Mouse (Mus musculus) 416B (cell line): ENCODE results near the gene Vmn1r27.
A peak's percentile ranks its signal among the peaks of the same experiment; 100 is the strongest.

Experiments
- DNase-seq: peaks from one replicate; pipeline ENCODE4 v3.0.0; 2011; ENCODE audit warnings: low read depth

Vmn1r27 gene

DNA sequence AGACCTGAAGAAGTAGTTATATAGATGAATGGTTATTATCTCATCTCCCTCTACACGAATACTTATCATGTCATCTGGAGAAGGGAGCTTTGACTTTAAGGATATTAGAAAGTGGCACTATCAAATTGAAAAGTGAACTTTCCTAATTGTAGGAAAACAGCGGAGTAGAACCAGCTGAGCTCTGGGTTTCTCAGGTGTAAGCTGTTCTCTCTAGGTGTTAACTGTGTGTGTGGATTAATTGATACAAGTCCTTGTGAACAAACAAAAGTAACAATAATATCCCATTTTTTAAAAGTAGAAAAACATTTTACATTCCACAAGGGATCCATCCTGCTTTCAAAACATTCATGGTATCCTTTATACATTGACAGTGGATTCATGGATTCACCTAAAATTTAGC is at the start of gene Vmn1r27:
TSS of gene Vmn1r27 (minus strand) at position 101 of the 400 bp plus-strand sequence.
- no peak for DNase-seq

DNA sequence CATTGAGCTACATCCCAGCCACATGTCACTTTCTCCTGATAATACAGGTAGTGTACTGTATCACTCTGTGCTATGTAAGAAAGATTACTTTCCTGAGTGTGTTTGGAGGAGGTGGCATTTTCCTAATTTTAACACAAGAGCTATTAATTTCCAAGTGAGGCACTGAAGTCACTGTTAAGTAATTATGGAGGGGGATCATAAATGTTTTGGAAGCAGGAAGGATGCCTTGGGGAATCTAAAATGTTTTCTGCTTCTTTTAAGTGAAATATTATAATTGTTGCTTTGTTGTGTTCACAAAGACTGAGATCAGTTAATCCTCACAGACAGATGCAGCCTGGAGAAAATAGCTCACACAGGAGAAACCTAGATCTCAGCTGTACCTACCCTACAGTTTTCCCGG is 43.1 kb upstream of the Vmn1r27 start, which contains the start of gene Vmn1r28:
TSS of gene Vmn1r28 (plus strand) at position 301 of the 400 bp plus-strand sequence.
- no peak for DNase-seq

GRCm38 (mm10) chr6:58216119-58216518 is 2.5 kb downstream of the Vmn1r27 start:
- DNase-seq = peak; percentile 22
